Mouse (Mus musculus): ENCODE data around the gene Gpr39.

DNA sequence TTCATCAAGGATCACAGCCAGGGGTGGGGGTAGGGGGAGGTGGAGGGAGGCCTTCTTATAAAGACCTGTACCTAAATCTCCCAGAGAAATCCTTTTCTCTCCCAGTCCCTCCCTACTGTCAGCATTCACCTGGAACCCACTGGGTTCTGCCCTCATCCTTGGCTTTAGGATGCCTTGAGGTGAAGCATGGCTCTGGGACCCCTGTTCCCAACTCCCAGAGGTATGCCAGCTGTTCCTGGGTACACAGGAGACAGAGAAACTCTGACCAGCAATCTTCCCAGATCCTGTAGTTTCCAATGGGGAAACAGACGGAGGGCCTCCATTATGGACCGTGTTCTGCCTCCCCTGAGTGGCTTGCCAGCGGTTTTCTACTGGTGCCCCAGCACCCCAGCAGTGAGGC, 243.9 kb downstream of the Gpr39 start:
- TF ChIP-seq POLR2A (IDR thresholded peaks at IDR 0.05; ENCODE audit: low read depth, low read length), result no peak
- no peak for TF ChIP-seq CTCF (IDR thresholded peaks at IDR 0.05; ENCODE audit: extremely low read depth, insufficient read length, insufficient replicate concordance, low read depth, low read length)
